ENCODE assay signal across 23 mouse cellular contexts in the genomic region with DNA sequence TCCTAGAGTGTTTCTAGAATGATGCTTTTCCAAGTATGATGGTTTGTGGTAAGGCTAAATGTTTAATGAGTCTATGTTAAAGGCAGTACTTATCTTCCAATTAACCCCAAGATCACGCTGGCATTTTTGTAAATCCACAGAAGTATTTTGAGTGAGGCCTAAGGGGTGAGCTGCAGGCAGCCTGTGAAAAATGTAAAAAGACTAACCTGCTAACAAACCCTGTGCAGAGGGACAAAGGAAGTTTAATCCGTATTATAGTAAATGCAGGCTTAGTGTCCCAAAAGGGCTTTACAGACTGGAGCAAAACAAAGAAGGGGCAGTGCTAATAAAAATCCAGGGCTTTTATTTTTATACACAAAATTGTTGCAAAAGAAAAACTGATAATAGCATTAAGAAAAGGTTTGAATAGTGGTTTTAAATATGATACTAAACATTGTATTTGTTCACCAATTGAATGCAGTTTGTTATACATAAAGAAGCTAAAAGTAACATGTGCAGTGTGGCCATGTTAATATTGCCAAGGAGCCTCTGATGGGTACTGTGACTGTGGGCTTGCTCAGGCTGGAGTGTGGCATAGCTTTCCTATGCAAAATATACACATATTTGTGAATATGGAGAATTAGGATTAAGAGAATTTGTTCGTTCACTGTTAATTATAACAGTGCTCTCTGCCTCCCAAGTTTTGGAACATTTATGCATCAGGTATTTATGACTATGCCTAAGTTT. TPM values are rescaled to one million over a fixed set of nuclear protein-coding genes. Genes with fewer than 3 reads are reported as not detected.
DNase-seq lines count a peak whose midpoint lies in the region; ATAC-seq and TF ChIP-seq lines count a peak whose summit lies in the region.
"Had no signal": no experiment of that assay in that cellular context is flagged by ENCODE, and none has a peak within 500 bp of the region (broad histone marks: within the 10 kb centered on the region; RNA-seq: fewer than 3 reads in every experiment).

No protein-coding gene starts in this region.

- H3K36me3 ChIP-seq in embryonic facial prominence, embryonic 11.5 days (replicated peaks; ENCODE audit: control insufficient read depth, insufficient read depth, low read depth, low read length), result no peaks in the 10 kb centered on the region
- H3K36me3 ChIP-seq in embryonic facial prominence, embryonic 10.5 days (replicated peaks), result no peaks in the 10 kb centered on the region
- no peaks in the 10 kb centered on the region for H3K36me3 ChIP-seq in midbrain, embryonic 11.5 days (ENCODE audit: control insufficient read depth, insufficient read depth, low read length)
- no peaks in the 10 kb centered on the region for H3K36me3 ChIP-seq in midbrain, postnatal 0 days (ENCODE audit: insufficient read depth, low read length)
- no peaks in the 10 kb centered on the region for H3K36me3 ChIP-seq in midbrain, embryonic 14.5 days (ENCODE audit: control insufficient read depth, insufficient read depth, low read length)
- H3K36me3 ChIP-seq: embryonic facial prominence, embryonic 15.5 days; heart, embryonic 13.5 days; hindbrain, embryonic 12.5 days had no signal

- DNase-seq in embryonic facial prominence, embryonic 11.5 days (ENCODE audit: low spot score), result peak; percentile 15
- DNase-seq in embryonic facial prominence, embryonic 10.5 days (ENCODE audit: low spot score), result no peak
- peak; percentile 96 for DNase-seq in midbrain, embryonic 11.5 days (ENCODE audit: low spot score, missing footprints)
- DNase-seq in midbrain, postnatal 0 days (ENCODE audit: low spot score), result no peak
- DNase-seq in midbrain, embryonic 14.5 days, result peak; percentile 67
- DNase-seq in lung, adult 18-20 months, result no peak
- no peak for DNase-seq in adrenal gland, postnatal 36 days
- DNase-seq: adrenal gland, adult 2 months; cerebellum, adult 11-12 months; cerebellum, adult 9-11 months; cerebellum, postnatal 36 days; gastrocnemius, adult 2 months; gastrocnemius, postnatal 25 days; heart, postnatal 36 days; kidney, adult 18-20 months had no signal

- H3K9me3 ChIP-seq in embryonic facial prominence, embryonic 11.5 days (replicated peaks; ENCODE audit: control insufficient read depth, low read length), result no peaks in the 10 kb centered on the region
- H3K9me3 ChIP-seq in embryonic facial prominence, embryonic 10.5 days, result no peaks in the 10 kb centered on the region
- no peaks in the 10 kb centered on the region for H3K9me3 ChIP-seq in midbrain, embryonic 11.5 days (ENCODE audit: control insufficient read depth, low read length)
- no peaks in the 10 kb centered on the region for H3K9me3 ChIP-seq in midbrain, postnatal 0 days (ENCODE audit: low read length)
- no peaks in the 10 kb centered on the region for H3K9me3 ChIP-seq in midbrain, embryonic 14.5 days (ENCODE audit: control insufficient read depth, low read length)
- H3K9me3 ChIP-seq: embryonic facial prominence, embryonic 15.5 days; forebrain, embryonic 13.5 days; heart, embryonic 13.5 days; hindbrain, embryonic 12.5 days had no signal

- H3K27ac ChIP-seq in embryonic facial prominence, embryonic 11.5 days (replicated peaks; ENCODE audit: low read depth, low read length), result no peak overlapping the region
- H3K27ac ChIP-seq in embryonic facial prominence, embryonic 10.5 days (replicated peaks), result no peak overlapping the region
- H3K27ac ChIP-seq in midbrain, embryonic 11.5 days (ENCODE audit: low read depth, low read length), result peak overlapping the region; percentile 41; the same call in 1 of the 2 replicates
- H3K27ac ChIP-seq in midbrain, postnatal 0 days (ENCODE audit: low read depth, low read length), result no peak overlapping the region
- no peak overlapping the region for H3K27ac ChIP-seq in midbrain, embryonic 14.5 days (replicated peaks; ENCODE audit: low read depth, low read length)
- H3K27ac ChIP-seq: embryonic facial prominence, embryonic 15.5 days; forebrain, embryonic 13.5 days; gastrocnemius, adult 2 months; heart, embryonic 13.5 days; hindbrain, embryonic 12.5 days had no signal

- ATAC-seq in embryonic facial prominence, embryonic 11.5 days (replicated peaks; ENCODE audit: insufficient number of reproducible peaks, low FRiP score, low TSS enrichment, low read depth), result no peak
- peak; percentile 83 for ATAC-seq in midbrain, embryonic 11.5 days (ENCODE audit: low FRiP score)
- ATAC-seq in midbrain, postnatal 0 days (ENCODE audit: low FRiP score), result no peak
- ATAC-seq in midbrain, embryonic 14.5 days (ENCODE audit: low FRiP score, low TSS enrichment), result no peak; the same call in 1 of the 2 replicates
- ATAC-seq: forebrain, embryonic 13.5 days; hindbrain, embryonic 16.5 days had no signal

- no peak overlapping the region for H3K4me2 ChIP-seq in embryonic facial prominence, embryonic 11.5 days (ENCODE audit: low read depth, low read length)
- H3K4me2 ChIP-seq in midbrain, embryonic 11.5 days, result no peak overlapping the region
- no peak overlapping the region for H3K4me2 ChIP-seq in midbrain, postnatal 0 days (ENCODE audit: low read depth, low read length, poor library complexity, severe bottlenecking)
- no peak overlapping the region for H3K4me2 ChIP-seq in midbrain, embryonic 14.5 days (ENCODE audit: low read length)
- H3K4me2 ChIP-seq: embryonic facial prominence, embryonic 15.5 days; forebrain, embryonic 13.5 days; heart, embryonic 13.5 days; hindbrain, embryonic 12.5 days had no signal

- TF ChIP-seq CTCF in midbrain, postnatal 0 days (IDR thresholded peaks at IDR 0.05), result no peak

- H3K4me3 ChIP-seq in embryonic facial prominence, embryonic 11.5 days (ENCODE audit: low read depth, low read length), result no peak overlapping the region
- no peak overlapping the region for H3K4me3 ChIP-seq in embryonic facial prominence, embryonic 10.5 days
- no peak overlapping the region for H3K4me3 ChIP-seq in midbrain, embryonic 11.5 days (ENCODE audit: low read depth, low read length)
- H3K4me3 ChIP-seq in midbrain, postnatal 0 days (ENCODE audit: low read depth, low read length), result no peak overlapping the region
- H3K4me3 ChIP-seq in midbrain, embryonic 14.5 days (replicated peaks; ENCODE audit: low read depth, low read length), result no peak overlapping the region
- H3K4me3 ChIP-seq: embryonic facial prominence, embryonic 15.5 days; erythroblast, embryonic 14.5 days; forebrain, embryonic 13.5 days; gastrocnemius, adult 2 months; heart, embryonic 13.5 days; hindbrain, embryonic 12.5 days had no signal

- H3K4me1 ChIP-seq in embryonic facial prominence, embryonic 11.5 days (ENCODE audit: control insufficient read depth, insufficient read depth, low read length), result no peaks in the 10 kb centered on the region
- peaks cover 13% of the 10 kb centered on the region for H3K4me1 ChIP-seq in embryonic facial prominence, embryonic 10.5 days
- H3K4me1 ChIP-seq in midbrain, embryonic 11.5 days (ENCODE audit: control insufficient read depth, insufficient read depth, low read length), result peaks cover 3% of the 10 kb centered on the region; the same call in 1 of the 2 replicates
- no peaks in the 10 kb centered on the region for H3K4me1 ChIP-seq in midbrain, postnatal 0 days (ENCODE audit: insufficient read depth, low read length)
- peaks cover 6% of the 10 kb centered on the region; the same call in 1 of the 2 replicates for H3K4me1 ChIP-seq in midbrain, embryonic 14.5 days (ENCODE audit: control insufficient read depth, insufficient read depth, low read length)
- H3K4me1 ChIP-seq: embryonic facial prominence, embryonic 15.5 days; forebrain, embryonic 13.5 days; heart, embryonic 13.5 days; hindbrain, embryonic 12.5 days had no signal

- no peaks in the 10 kb centered on the region for H3K27me3 ChIP-seq in embryonic facial prominence, embryonic 11.5 days (ENCODE audit: control insufficient read depth, insufficient read depth, low read length)
- peaks cover 29% of the 10 kb centered on the region for H3K27me3 ChIP-seq in embryonic facial prominence, embryonic 10.5 days (replicated peaks; ENCODE audit: low read depth, poor library complexity, severe bottlenecking)
- H3K27me3 ChIP-seq in midbrain, embryonic 11.5 days (ENCODE audit: control insufficient read depth, insufficient read depth, low read length), result peaks cover 12% of the 10 kb centered on the region; the same call in 1 of the 2 replicates
- no peaks in the 10 kb centered on the region for H3K27me3 ChIP-seq in midbrain, postnatal 0 days (ENCODE audit: insufficient read depth, low read length)
- H3K27me3 ChIP-seq in midbrain, embryonic 14.5 days (ENCODE audit: control insufficient read depth, insufficient read depth, low read length), result 0 out of 2 replicates have a peak, but pooled peaks cover 3% of the 10 kb centered on the region
- H3K27me3 ChIP-seq: CH12.LX; embryonic facial prominence, embryonic 15.5 days; heart, embryonic 13.5 days; hindbrain, embryonic 12.5 days had no signal

- 39% methylated on average over 3 of the region's 3 CpGs for WGBS in embryonic facial prominence, embryonic 11.5 days
- 37% methylated on average over 3 of the region's 3 CpGs for WGBS in embryonic facial prominence, embryonic 10.5 days
- WGBS in midbrain, embryonic 11.5 days, result 12% methylated on average over 3 of the region's 3 CpGs
- WGBS in midbrain, postnatal 0 days, result 42% methylated on average over 3 of the region's 3 CpGs
- 8% methylated on average over 3 of the region's 3 CpGs for WGBS in midbrain, embryonic 14.5 days

- H3K9ac ChIP-seq in embryonic facial prominence, embryonic 11.5 days (replicated peaks; ENCODE audit: low read length), result no peak overlapping the region
- no peak overlapping the region for H3K9ac ChIP-seq in midbrain, embryonic 11.5 days (ENCODE audit: low read length)
- no peak overlapping the region for H3K9ac ChIP-seq in midbrain, postnatal 0 days (replicated peaks; ENCODE audit: low read length, poor library complexity, severe bottlenecking)
- H3K9ac ChIP-seq in midbrain, embryonic 14.5 days (replicated peaks; ENCODE audit: low read length), result no peak overlapping the region; the same call in 1 of the 2 replicates
- H3K9ac ChIP-seq: embryonic facial prominence, embryonic 15.5 days; forebrain, embryonic 13.5 days; heart, embryonic 13.5 days; hindbrain, embryonic 12.5 days had no signal

RNA-seq across cellular contexts. Expression of a gene that starts 24.3 kb away (rescaled TPM):
- polyA plus RNA-seq in embryonic facial prominence, embryonic 11.5 days (2014; fragmentation: Nextera tagmentation; extraction: Ambion mirVana), result 156 and 171 TPM in 2 replicates
- polyA plus RNA-seq in embryonic facial prominence, embryonic 10.5 days (2016; fragmentation: Nextera tagmentation; extraction: Ambion mirVana), result 116 and 134 TPM in 2 replicates
- polyA plus RNA-seq in midbrain, embryonic 11.5 days (2014; fragmentation: Nextera tagmentation; extraction: Ambion mirVana), result 107 and 123 TPM in 2 replicates
- total RNA-seq in midbrain, postnatal 0 days (2014; rRNA removed), result 41.9 and 45.2 TPM in 2 replicates
- polyA plus RNA-seq in midbrain, postnatal 0 days (2015; fragmentation: Nextera tagmentation; extraction: Ambion mirVana), result 39.5 and 39.8 TPM in 2 replicates
- 88.5 and 106 TPM in 2 replicates for polyA plus RNA-seq in midbrain, embryonic 14.5 days (2014; fragmentation: Nextera tagmentation; extraction: Ambion mirVana)
- 1 to 10 TPM; 6.6 to 7.9 TPM for total RNA-seq in adrenal gland, postnatal 36 days (2021)
- total RNA-seq: granulocyte monocyte progenitor cell, adult 5-6 weeks had no signal
- polyA plus RNA-seq: erythroblast, embryonic 14.5 days had no signal

Comparison
In these comparisons a context has a peak if more than half of its experiments do, and no peak if none do; other contexts are left out.
1. DNase-seq: peak in embryonic facial prominence, embryonic 11.5 days (single experiment), midbrain, embryonic 11.5 days (single experiment) and midbrain, embryonic 14.5 days (single experiment); none in embryonic facial prominence, embryonic 10.5 days (single experiment), midbrain, postnatal 0 days (single experiment), lung, adult 18-20 months (0 of 2) and adrenal gland, postnatal 36 days (0 of 2).